Mouse (Mus musculus) intestine, embryonic 14.5 days (tissue): ENCODE results near the gene Tbx18. TPM values are rescaled to one million over a fixed set of nuclear protein-coding genes. Genes with fewer than 3 reads are reported as not detected.
A peak's percentile ranks its signal among the peaks of the same experiment; 100 is the strongest.

Experiments
- ATAC-seq: fragments of 200-750 bp; cut with Nextera tagmentation; replicated peaks from 2 replicates; pipeline ENCODE4 v1.8.0; 2017; ENCODE audit warnings: low read depth, moderate number of reproducible peaks, moderate TSS enrichment, moderate library complexity; ENCODE audit not compliant: low FRiP score, low TSS enrichment
- DNase-seq: peaks from one replicate; pipeline ENCODE4 v3.0.0-alpha.2; 2018; ENCODE audit warnings: low spot score
- H3K27ac ChIP-seq: fragments of 300-500 bp; sonication (generic); 2 replicates; pipeline ENCODE4 v1.5.1; 2014; ENCODE audit warnings: low read depth, mild to moderate bottlenecking, control low read depth
- H3K27me3 ChIP-seq: fragments of 300-500 bp; sonication (generic); replicated peaks from 2 replicates; pipeline ENCODE4 v1.6.1; 2014; ENCODE audit warnings: low read length, control low read depth; ENCODE audit not compliant: control insufficient read depth, insufficient read depth
- H3K36me3 ChIP-seq: fragments of 300-500 bp; sonication (generic); 2 replicates; pipeline ENCODE4 v1.6.1; 2014; ENCODE audit warnings: low read length, control low read depth; ENCODE audit not compliant: control insufficient read depth, insufficient read depth
- H3K4me1 ChIP-seq: fragments of 300-500 bp; sonication (generic); replicated peaks from 2 replicates; pipeline ENCODE4 v1.6.1; 2014; ENCODE audit warnings: low read length, control low read depth, mixed read lengths; ENCODE audit not compliant: control insufficient read depth, insufficient read depth
- H3K4me2 ChIP-seq: fragments of 300-500 bp; sonication (generic); 2 replicates; pipeline ENCODE4 v1.6.1; 2014; ENCODE audit warnings: low read length
- H3K4me3 ChIP-seq: fragments of 300-500 bp; sonication (generic); 2 replicates; pipeline ENCODE4 v1.5.1; 2014; ENCODE audit warnings: low read depth, low read length, control low read depth, mixed read lengths
- H3K9ac ChIP-seq: fragments of 300-500 bp; sonication (generic); 2 replicates; pipeline ENCODE4 v1.6.1; 2014; ENCODE audit warnings: mild to moderate bottlenecking, low read length
- H3K9me3 ChIP-seq: fragments of 300-500 bp; sonication (generic); 2 replicates; pipeline ENCODE4 v1.6.1; 2016; ENCODE audit warnings: low read length, control low read depth; ENCODE audit not compliant: control insufficient read depth
- WGBS: fragments of 180-500 bp; shearing (Covaris S2); extraction: QIAGEN DNeasy Blood & Tissue Kit; methylation state at CpG from one replicate; pipeline ENCODE4 v1.1.7; 2014; 5-methylcytosine and 5-hydroxymethylcytosine counted together
- polyA plus RNA-seq: library from polyadenylated mRNA; unstranded; fragments of >200 nt; fragmentation: Nextera tagmentation; extraction: Ambion mirVana; gene quantifications from 2 replicates; pipeline ENCODE4 v1.2.1, GENCODE M21; 2014

Tbx18 gene
- 0.24 and 0.42 TPM in 2 replicates for polyA plus RNA-seq

DNA sequence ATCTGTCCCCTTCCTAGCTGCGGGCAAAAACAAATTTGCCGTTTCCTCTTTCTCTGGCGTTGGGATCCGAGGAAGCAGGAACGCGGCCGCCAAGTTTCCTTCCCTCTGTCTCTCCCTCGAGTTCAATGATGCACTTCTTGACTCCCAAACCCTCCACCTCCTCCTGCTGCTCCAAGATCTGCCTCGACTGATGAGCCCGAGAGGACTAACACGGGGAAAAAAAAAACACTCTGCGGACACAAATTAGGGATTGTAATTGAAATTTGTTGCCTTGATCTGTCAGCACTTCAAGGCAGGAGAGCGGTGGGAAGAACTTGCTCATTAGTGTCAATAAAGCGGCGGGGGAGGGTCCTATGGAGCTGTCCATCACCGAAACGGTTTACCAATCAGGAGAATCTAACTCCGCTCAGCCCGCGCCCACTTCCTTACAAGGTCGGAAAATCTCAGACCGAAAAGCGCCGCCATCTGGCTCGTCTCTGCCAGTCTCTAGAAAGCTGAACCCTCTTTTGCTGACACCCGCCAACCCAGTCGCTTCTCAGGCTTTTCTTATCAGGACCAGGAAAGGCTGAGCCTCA lies at the start of gene Tbx18:
Gene Tbx18 (minus strand): TSS at position 300 of the 575 bp plus-strand sequence.
- Histone ChIP-seq H3K4me1 (peaks cover 16% of the 10 kb centered on the region), H3K4me3 (peak within 1 kb of the TSS; percentile 38), H3K9ac (peak within 1 kb of the TSS; percentile 34), H3K36me3 (no peaks in the 10 kb centered on the region), H3K27me3 (peaks cover 91% of the 10 kb centered on the region), H3K4me2 (peak within 1 kb of the TSS; percentile 60), H3K9me3 (no peaks in the 10 kb centered on the region), H3K27ac (no peak within 1 kb of the TSS)
- ATAC-seq (0 out of 2 replicates have a peak, but pooled peaks have one; percentile 34), DNase-seq (peak; percentile 80)
- under 1% methylated on average over 27 of the region's 27 CpGs for WGBS

DNA sequence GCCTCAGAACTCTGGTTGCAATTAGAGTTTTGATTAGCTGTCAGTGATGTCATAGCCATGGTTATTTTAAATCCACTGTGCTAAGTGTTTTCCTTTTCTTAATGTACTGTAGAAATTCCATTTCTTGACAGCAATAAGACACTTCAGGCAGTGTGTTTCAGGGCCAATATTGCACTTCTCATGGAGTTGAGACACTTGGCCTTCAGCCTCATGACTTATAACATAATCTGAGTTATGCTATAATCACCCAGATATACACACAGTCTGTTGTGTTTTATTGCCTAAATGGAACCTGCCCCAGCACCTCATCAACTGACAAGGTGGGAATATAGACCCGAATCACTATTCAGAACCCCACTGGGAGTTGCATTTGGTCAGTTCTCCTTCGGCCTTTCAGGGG lies 42.9 kb upstream of the Tbx18 start:
- 89% methylated on average over 2 of the region's 2 CpGs for WGBS
- Histone ChIP-seq H3K27ac (no peak overlapping the region), H3K4me1 (no peaks in the 10 kb centered on the region), H3K4me3 (no peak overlapping the region), H3K36me3 (no peaks in the 10 kb centered on the region), H3K9me3 (no peaks in the 10 kb centered on the region), H3K27me3 (no peaks in the 10 kb centered on the region), H3K9ac (no peak overlapping the region), H3K4me2 (no peak overlapping the region)
- DNase-seq (no peak), ATAC-seq (no peak)

GRCm38 (mm10) chr9:87755621-87756020 lies 24.6 kb upstream of the Tbx18 start:
- 77% methylated on average over 4 of the region's 4 CpGs for WGBS
- Histone ChIP-seq H3K9me3 (no peaks in the 10 kb centered on the region), H3K27me3 (no peaks in the 10 kb centered on the region), H3K27ac (no peak overlapping the region), H3K4me1 (no peaks in the 10 kb centered on the region), H3K4me2 (no peak overlapping the region), H3K36me3 (no peaks in the 10 kb centered on the region), H3K4me3 (no peak overlapping the region), H3K9ac (no peak overlapping the region)
- ATAC-seq (no peak), DNase-seq (no peak)

DNA sequence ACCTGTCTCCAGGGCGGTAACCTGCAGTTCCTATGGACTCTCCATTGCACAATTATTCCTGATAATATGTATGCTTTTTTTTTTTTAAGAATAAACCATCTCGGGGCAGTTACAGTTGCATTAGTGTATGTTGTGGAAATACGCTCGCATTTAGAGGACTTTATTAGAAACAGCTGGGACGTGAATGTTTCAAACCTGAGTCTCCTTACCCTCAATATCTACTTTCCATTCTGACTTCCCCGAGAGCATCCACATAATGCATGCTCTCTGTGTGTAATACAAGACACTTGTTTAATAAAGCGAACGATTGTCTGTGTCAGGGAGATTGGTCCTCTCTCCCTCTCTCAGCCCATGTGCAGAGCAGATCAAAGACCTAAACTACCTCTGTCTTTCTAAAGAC lies 10.5 kb upstream of the Tbx18 start:
- no peaks in the 10 kb centered on the region for H3K9me3 ChIP-seq
- H3K4me2 ChIP-seq, result no peak overlapping the region
- H3K4me1 ChIP-seq, result 0 out of 2 replicates have a peak, but pooled peaks cover 4% of the 10 kb centered on the region
- peaks cover 73% of the 10 kb centered on the region for H3K27me3 ChIP-seq
- no peaks in the 10 kb centered on the region for H3K36me3 ChIP-seq
- H3K27ac ChIP-seq, result no peak overlapping the region
- DNase-seq (no peak), ATAC-seq (no peak)
- 74% methylated on average over 8 of the region's 8 CpGs for WGBS
- no peak overlapping the region for H3K4me3 ChIP-seq
- H3K9ac ChIP-seq, result no peak overlapping the region

DNA sequence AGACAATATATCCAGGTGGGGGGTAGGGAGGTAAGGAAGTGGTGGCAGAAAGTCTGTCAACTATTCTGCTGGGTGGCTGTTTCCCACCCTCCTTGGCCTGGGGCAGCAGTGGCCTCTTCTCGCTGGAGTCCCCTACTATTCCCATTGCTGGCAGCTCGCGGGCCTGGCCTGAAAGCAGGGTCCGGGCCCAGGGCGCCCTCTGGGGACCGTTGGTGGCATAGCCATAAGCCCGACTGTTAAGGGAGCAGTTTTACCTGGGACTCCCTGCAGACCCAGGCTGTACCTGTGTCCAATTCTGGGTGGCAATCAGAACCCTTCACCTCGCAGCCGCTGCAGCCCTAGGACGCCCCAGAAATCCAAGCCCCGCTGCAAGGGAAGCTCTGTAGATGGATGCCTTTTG lies 9.6 kb upstream of the Tbx18 start:
- 2% methylated on average over 11 of the region's 11 CpGs for WGBS
- Histone ChIP-seq H3K27me3 (peaks cover 81% of the 10 kb centered on the region), H3K4me2 (no peak overlapping the region)

DNA sequence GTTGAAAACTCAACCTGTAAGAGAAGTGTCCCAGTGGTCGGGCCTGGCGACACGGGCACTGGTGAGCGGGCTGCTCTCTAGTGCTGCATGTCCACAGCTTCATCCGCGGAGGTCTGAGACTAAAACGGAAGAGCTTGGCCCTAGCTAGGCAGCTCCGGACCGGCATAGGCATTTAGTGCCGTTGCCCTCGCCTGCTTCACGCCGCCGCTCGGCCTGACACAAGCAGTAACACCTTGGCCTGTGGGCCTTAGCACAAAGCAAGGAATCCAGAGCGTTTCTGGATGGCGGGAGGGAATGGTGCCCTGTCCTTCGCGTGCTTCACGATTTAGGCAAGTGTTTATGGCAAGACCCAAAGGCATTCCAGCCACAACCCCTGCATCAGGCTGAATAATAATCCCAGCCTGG lies 9.2 kb upstream of the Tbx18 start:
- H3K4me3 ChIP-seq, result 0 out of 2 replicates have a peak overlapping the region, but pooled peaks have one; percentile 8
- H3K9me3 ChIP-seq, result no peaks in the 10 kb centered on the region
- WGBS, result 4% methylated on average over 20 of the region's 20 CpGs
- no peak overlapping the region for H3K9ac ChIP-seq
- peaks cover 83% of the 10 kb centered on the region for H3K27me3 ChIP-seq
- H3K4me2 ChIP-seq, result 0 out of 2 replicates have a peak overlapping the region, but pooled peaks have one; percentile 12
- no peak for DNase-seq
- no peak overlapping the region for H3K27ac ChIP-seq
- 0 out of 2 replicates have a peak, but pooled peaks cover 4% of the 10 kb centered on the region for H3K4me1 ChIP-seq
- peak; percentile 22; the same call in 1 of the 2 replicates for ATAC-seq
- no peaks in the 10 kb centered on the region for H3K36me3 ChIP-seq

More for the DNA sequence above, 9.6 kb upstream of the Tbx18 start:
- DNase-seq (peak; percentile 91), ATAC-seq (peak; percentile 79)
- H3K27ac ChIP-seq, result no peak overlapping the region
- no peaks in the 10 kb centered on the region for H3K36me3 ChIP-seq
- H3K4me3 ChIP-seq, result no peak overlapping the region
- H3K9me3 ChIP-seq, result no peaks in the 10 kb centered on the region
- H3K9ac ChIP-seq, result no peak overlapping the region
- 0 out of 2 replicates have a peak, but pooled peaks cover 4% of the 10 kb centered on the region for H3K4me1 ChIP-seq

GRCm38 (mm10) chr9:87739543-87740161 lies 8.6 kb upstream of the Tbx18 start:
- ATAC-seq (peak; percentile 56), DNase-seq (peak; percentile 60)
- Histone ChIP-seq H3K4me2 (0 out of 2 replicates have a peak overlapping the region, but pooled peaks have one; percentile 12), H3K9ac (no peak overlapping the region), H3K27ac (no peak overlapping the region), H3K9me3 (no peaks in the 10 kb centered on the region), H3K4me3 (0 out of 2 replicates have a peak overlapping the region, but pooled peaks have one; percentile 8), H3K4me1 (0 out of 2 replicates have a peak, but pooled peaks cover 4% of the 10 kb centered on the region), H3K36me3 (no peaks in the 10 kb centered on the region), H3K27me3 (peaks cover 89% of the 10 kb centered on the region)
- under 1% methylated on average over 41 of the region's 41 CpGs for WGBS

GRCm38 (mm10) chr9:87738766-87739542 lies 7.9 kb upstream of the Tbx18 start:
- Histone ChIP-seq H3K4me1 (0 out of 2 replicates have a peak, but pooled peaks cover 4% of the 10 kb centered on the region), H3K9me3 (no peaks in the 10 kb centered on the region), H3K27me3 (peaks cover 96% of the 10 kb centered on the region), H3K9ac (no peak overlapping the region), H3K4me3 (no peak overlapping the region), H3K27ac (no peak overlapping the region), H3K36me3 (no peaks in the 10 kb centered on the region), H3K4me2 (no peak overlapping the region)
- ATAC-seq (no peak), DNase-seq (peak; percentile 70)
- WGBS, result under 1% methylated on average over 39 of the region's 39 CpGs
